Mouse (Mus musculus): ENCODE data around the gene Defa32.
"Not testable (repeated sequence)": the region's sequence is repeated elsewhere in the genome, so short reads cannot be mapped to it uniquely, and the experiment has no call there.

Defa32 gene

GRCm38 (mm10) chr8:21528732-21529131, at the start of gene Defa32:
Gene Defa32, plus strand, starts transcription at chr8:21529032.
- not testable (repeated sequence) for DNase-seq (ENCODE audit: low read depth in 1 of 2, low spot score in 2 of 2)

DNA sequence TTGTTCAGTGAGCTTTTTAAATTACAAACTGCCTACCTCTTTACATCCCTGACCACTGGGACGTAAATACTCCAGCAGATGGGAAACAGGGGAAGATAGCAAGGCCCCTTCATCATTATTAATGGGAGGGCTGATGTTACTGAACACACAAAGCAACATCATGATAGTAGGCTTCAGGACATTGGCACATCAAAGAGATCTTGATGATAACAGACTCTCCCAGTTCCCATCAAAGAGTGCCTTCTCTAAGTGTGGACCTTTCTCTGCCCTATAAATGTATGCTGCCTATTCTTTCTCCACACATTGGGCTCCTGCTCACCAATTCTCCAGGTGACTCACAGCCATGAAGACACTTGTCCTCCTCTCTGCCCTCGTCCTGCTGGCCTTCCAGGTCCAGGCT, 19.9 kb upstream of the Defa32 start, which contains the start of gene Defa20:
Defa20 (plus strand) TSS at position 301 of the 400 bp plus-strand sequence.
- DNase-seq (ENCODE audit: low read depth in 1 of 2, low spot score in 2 of 2), result not testable (repeated sequence)

- DNase-seq (ENCODE audit: low read depth in 1 of 2, low spot score in 2 of 2), result not testable (repeated sequence)
Observed at GRCm38 (mm10) chr8:21565086-21565485, 36.3 kb downstream of the Defa32 start, which contains the start of gene Defa37. Gene Defa37, plus strand, starts transcription at chr8:21565386.

Data from monocyte, adult 2 months (primary cell).